Mouse (Mus musculus) layer of hippocampus, adult 2 months (tissue): ENCODE results near the gene Nudcd2. TPM values are rescaled to one million over a fixed set of nuclear protein-coding genes. Genes with fewer than 3 reads are reported as not detected.
"Not testable (repeated sequence)": the region's sequence is repeated elsewhere in the genome, so short reads cannot be mapped to it uniquely, and the experiment has no call there.

Experiments
- DNase-seq, 2 experiments: peaks; one replicate each; pipeline ENCODE4 v3.0.0; 2022; ENCODE audit warnings: low spot score in 2 of 2
- H3K27ac ChIP-seq: fragments of 200-600 bp; 2 replicates; pipeline ENCODE4 v1.8.1; 2022
- H3K4me3 ChIP-seq: fragments of 200-600 bp; 2 replicates; pipeline ENCODE4 v1.8.1; 2022; ENCODE audit warnings: mild to moderate bottlenecking
- CTCF ChIP-seq: fragments of 200-600 bp; conservative IDR thresholded peaks from 2 replicates; pipeline ENCODE4 v1.8.1; 2022; ENCODE audit warnings: antibody characterized with exemption, mild to moderate bottlenecking, moderate library complexity
- long read RNA-seq, 2 experiments: library from polyadenylated mRNA; stranded (forward); transcript quantifications; one replicate each; pipeline ENCODE4 v2.0.0; 2021; ENCODE audit warnings: borderline mapping rate in 2 of 2
- total RNA-seq, 2 experiments: library from RNA; stranded (reverse); gene quantifications; 2 replicates each; pipeline ENCODE4 v1.2.3; 2021

The Nudcd2 gene
- 10 to 100 TPM; 16.1 to 25.0 TPM for total RNA-seq
- long read RNA-seq, experiment 1, transcript Nudcd2-201 (4 exons, 1,577 nt): major isoform, 9 of 17 reads
- long read RNA-seq, experiment 1, partial matches to known transcripts: 2 of 17 reads
- long read RNA-seq, experiment 1, other reads (novel, unspliced or antisense): 2 of 17 reads
- long read RNA-seq, experiment 2, transcript Nudcd2-201 (4 exons, 1,577 nt): major isoform, 8 of 14 reads
- long read RNA-seq, experiment 2, partial matches to known transcripts: 0 of 14 reads
- long read RNA-seq, experiment 2, other reads (novel, unspliced or antisense): 1 of 14 reads

DNA sequence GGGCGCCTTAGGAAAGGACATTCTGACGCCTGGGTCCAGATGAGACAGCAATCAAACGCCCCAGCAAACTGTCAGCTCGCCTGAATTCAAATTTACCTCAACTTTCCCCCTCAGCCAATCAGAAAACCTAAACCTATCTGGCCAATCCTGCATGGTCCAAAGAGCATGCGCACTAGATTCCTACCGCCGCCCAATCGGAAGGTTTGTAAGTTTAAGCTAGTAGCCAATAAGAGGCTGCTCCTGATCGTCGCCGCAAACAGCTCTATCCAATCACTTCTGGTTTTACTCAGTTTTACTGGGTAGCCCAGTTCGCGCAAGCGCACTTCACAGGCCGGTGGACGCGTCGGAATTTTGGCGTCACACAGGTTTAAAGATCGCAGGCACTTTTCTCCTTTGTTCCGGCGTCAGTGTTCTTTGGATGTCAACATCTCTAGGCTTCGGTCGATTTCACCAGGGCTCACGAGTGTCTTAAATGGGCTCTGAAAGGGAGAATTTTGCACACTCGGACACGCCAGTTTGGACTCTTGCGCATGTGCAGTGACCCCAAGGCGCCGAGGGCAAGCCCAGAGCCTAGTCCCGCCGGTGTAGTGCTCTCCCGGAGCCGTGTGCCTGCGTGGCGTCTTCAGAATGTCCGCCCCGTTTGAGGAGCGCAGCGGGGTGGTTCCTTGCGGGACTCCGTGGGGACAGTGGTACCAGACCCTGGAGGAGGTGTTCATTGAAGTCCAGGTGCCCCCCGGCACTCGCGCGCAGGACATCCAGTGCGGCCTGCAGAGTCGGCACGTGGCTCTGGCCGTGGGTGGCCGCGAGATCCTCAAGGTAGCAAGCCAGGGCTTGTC is at the start of gene Nudcd2, which contains the start of gene Hmmr:
Nudcd2 (plus strand) TSS at position 329 of the 836 bp plus-strand sequence.
Hmmr (minus strand) TSS at position 84 of the 836 bp plus-strand sequence.
- no peak for TF ChIP-seq CTCF

GRCm38 (mm10) chr11:40690444-40691127 is 42.9 kb upstream of the Nudcd2 start:
- DNase-seq: no peak
- no peak for TF ChIP-seq CTCF
- Histone ChIP-seq H3K4me3 (peak overlapping the region; percentile 94), H3K27ac (peak overlapping the region; percentile 96; the same call in 1 of the 2 replicates)

More for the DNA sequence above, at the start of gene Nudcd2, which contains the start of gene Hmmr:
- Histone ChIP-seq H3K27ac (peak within 1 kb of the TSS; percentile 92), H3K4me3 (peak within 1 kb of the TSS; percentile 97)
- DNase-seq: peak; percentile 91 to 97

DNA sequence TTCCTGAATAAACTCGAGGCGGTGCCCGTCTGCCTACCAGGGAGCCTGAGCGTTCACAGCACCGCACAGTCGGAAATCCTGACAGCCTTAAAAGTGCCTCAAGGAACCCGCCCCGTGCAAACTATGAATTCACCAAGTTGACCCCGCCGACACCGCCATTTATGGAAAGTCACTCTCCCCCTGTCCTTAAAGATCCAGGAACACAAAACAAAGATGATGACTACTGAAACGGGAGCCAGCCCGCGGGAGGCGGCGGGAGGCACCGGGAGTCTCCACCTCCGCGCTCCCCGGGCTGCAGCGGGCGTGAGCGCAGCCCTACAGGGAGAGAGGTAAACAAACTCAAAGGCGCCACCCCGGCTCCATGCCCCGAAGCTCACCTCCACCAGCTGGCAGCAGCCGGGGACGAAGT is 41.4 kb upstream of the Nudcd2 start:
- TF ChIP-seq CTCF: no peak
- H3K4me3 ChIP-seq: peak overlapping the region; percentile 94

DNA sequence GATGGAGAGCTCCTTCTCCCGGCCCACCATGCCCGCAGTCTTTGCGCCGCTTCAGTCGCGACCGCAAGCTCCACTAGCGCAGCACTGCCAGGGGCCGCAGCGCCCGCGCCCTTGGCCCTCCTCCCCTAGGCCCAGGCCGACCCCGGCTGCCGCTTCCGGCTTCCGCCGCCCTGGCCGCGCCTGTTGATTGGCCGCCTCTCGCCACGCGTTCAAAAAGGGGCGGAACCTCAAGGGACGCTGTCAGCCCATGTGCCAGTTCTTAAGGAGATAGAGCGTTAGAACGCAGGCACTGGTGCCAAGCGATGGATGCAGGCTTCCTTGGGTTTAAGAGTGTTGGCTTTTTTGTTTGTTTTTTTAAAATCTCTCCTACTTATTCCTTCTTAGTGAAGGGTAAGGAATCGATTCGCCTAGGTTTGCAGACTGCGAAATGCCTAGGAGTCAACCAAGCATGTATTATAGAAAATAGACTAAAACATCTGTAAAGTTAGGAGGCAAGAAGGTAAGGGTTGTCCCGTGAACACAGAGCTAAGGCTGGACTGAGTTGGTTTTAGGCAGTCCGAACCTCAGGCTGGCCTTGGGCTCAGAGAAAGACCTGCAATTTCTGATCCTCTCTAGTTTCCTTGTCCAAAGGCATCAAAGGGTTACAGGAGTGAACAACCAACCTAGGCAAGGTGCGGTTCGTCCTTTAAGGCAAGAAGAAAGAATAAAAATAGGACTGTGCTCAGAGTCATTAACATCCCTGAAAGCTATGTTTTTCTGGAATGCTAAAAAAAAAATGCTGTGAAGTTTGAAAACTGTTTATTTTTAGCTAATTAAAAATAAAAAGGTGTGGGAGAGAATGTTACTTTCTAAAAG is 40.7 kb upstream of the Nudcd2 start:
- no peak for TF ChIP-seq CTCF
- H3K4me3 ChIP-seq: peak overlapping the region; percentile 94
- peak; percentile 93 for DNase-seq
- H3K27ac ChIP-seq: peak overlapping the region; percentile 96

More for the DNA sequence above, 41.4 kb upstream of the Nudcd2 start:
- peak overlapping the region; percentile 96 for H3K27ac ChIP-seq
- peak in 1 of 2 experiments; percentile 22 for DNase-seq

- Histone ChIP-seq H3K4me3 (peak overlapping the region; percentile 94), H3K27ac (peak overlapping the region; percentile 96)
- peak in 1 of 2 experiments; percentile 27 for DNase-seq
- TF ChIP-seq CTCF: no peak
Measured at GRCm38 (mm10) chr11:40693366-40693951, 40.0 kb upstream of the Nudcd2 start.

GRCm38 (mm10) chr11:40694311-40695087 is 39.0 kb upstream of the Nudcd2 start:
- no peak for TF ChIP-seq CTCF
- Histone ChIP-seq H3K4me3 (peak overlapping the region; percentile 94), H3K27ac (peak overlapping the region; percentile 96)
- DNase-seq: peak; percentile 45 to 46

DNA sequence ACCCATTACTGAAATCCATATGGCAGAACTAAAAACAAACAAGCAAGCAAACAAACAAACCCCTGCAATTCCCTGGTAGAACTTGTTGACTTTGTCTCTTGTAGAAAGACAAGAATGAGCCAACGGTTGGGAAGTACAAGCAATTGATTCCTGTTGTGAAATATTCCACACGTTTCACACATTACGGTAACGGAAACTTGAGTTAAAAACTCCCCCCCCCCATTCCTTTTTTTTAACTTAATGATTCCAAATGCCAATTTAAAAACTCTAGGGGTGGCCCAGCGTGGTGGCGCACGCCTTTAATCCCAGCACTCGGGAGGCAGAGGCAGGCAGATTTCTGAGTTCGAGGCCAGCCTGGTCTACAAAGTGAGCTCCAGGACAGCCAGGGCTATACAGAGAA is 38.4 kb upstream of the Nudcd2 start, which contains the start of gene Mat2b:
Mat2b (minus strand) TSS at position 101 of the 400 bp plus-strand sequence.
- H3K4me3 ChIP-seq: peak within 1 kb of the TSS; percentile 94
- DNase-seq: no peak
- peak within 1 kb of the TSS; percentile 96 for H3K27ac ChIP-seq
- TF ChIP-seq CTCF: no peak

- H3K4me3 ChIP-seq, H3K27ac ChIP-seq, DNase-seq: not testable (repeated sequence)
Measured at GRCm38 (mm10) chr11:40709899-40710298, 23.6 kb upstream of the Nudcd2 start.

GRCm38 (mm10) chr11:40713858-40714257 is 19.6 kb upstream of the Nudcd2 start:
- Histone ChIP-seq H3K27ac (no peak overlapping the region), H3K4me3 (no peak overlapping the region)
- no peak for TF ChIP-seq CTCF
- DNase-seq: no peak

GRCm38 (mm10) chr11:40715524-40715923 is 17.9 kb upstream of the Nudcd2 start:
- peak in 1 of 2 experiments; percentile 1 for DNase-seq
- Histone ChIP-seq H3K4me3 (no peak overlapping the region), H3K27ac (no peak overlapping the region)
- peak; percentile 51 for TF ChIP-seq CTCF

DNA sequence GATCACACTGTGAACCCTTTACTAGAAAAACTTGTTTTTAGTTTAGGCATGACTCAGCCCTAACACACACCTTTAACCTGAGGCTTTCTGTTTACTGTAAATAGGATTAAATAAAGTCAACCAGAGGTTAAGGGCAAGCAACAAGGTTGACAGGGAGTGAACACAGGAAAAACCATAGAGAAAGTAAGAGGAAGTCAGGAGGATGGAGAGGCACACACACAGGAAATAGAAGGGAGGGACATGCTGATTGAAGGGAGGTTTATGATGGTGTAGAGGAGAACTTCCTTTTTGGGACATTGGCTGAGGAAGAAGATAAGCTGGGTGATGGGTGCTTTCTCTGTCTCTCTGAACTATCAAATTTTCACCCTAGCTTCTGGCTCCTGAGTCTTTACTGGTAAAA is 15.1 kb upstream of the Nudcd2 start:
- TF ChIP-seq CTCF: no peak
- no peak for DNase-seq
- Histone ChIP-seq H3K27ac (no peak overlapping the region), H3K4me3 (no peak overlapping the region)
